Mouse (Mus musculus) ES-Bruce4 (cell line): ENCODE measurements around the gene Mt2.

Source experiments
- CTCF ChIP-seq: IDR thresholded peaks from one replicate; pipeline ENCODE4 v1.8.1; 2011; ENCODE audit warnings: low read depth, low read length
- POLR2A ChIP-seq: IDR thresholded peaks from one replicate; pipeline ENCODE4 v1.8.1; 2011; ENCODE audit warnings: low read length; ENCODE audit not compliant: insufficient read depth

DNA sequence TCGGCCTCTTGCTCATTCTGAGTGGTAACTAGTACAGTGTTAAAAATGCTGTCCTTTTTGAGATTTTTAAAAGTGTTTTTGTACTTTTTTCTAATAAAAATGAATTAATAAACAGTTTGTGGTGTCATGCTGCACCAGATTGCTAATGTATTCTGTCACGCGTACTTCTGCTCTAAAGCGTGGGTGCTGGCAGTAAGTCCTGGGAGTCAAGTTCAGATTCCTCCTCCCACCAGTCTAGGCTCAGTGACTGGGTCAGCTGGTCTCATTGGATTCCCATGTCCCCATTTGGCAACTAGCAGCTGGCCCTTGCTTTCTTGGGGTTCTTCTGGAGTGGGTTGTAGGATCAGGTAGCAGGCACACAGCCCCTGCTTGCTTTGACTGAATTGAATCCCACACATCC, 42.3 kb upstream of the Mt2 start:
- TF ChIP-seq CTCF (no peak), POLR2A (no peak)
